Mouse (Mus musculus) kidney, postnatal 0 days (tissue): ENCODE data around the gene Hps5. TPM values are rescaled to one million over a fixed set of nuclear protein-coding genes. Genes with fewer than 3 reads are reported as not detected.
"Not testable (repeated sequence)": the region's sequence is repeated elsewhere in the genome, so short reads cannot be mapped to it uniquely, and the experiment has no call there.

ENCODE experiments used
- ATAC-seq: fragments of 200-750 bp; cut with Nextera tagmentation; replicated peaks from 2 replicates; pipeline ENCODE4 v1.8.0; 2017; ENCODE audit warnings: low read depth, moderate number of reproducible peaks, moderate TSS enrichment, moderate library complexity; ENCODE audit not compliant: low FRiP score
- DNase-seq: peaks from one replicate; pipeline ENCODE4 v3.0.0-alpha.2; 2016; ENCODE audit warnings: low spot score
- H3K27ac ChIP-seq: fragments of 300-500 bp; sonication (generic); 2 replicates; pipeline ENCODE4 v1.5.1; 2014; ENCODE audit warnings: mild to moderate bottlenecking
- H3K27me3 ChIP-seq: fragments of 300-500 bp; sonication (generic); 2 replicates; pipeline ENCODE4 v1.6.1; 2014; ENCODE audit warnings: low read length, mixed read lengths; ENCODE audit not compliant: insufficient read depth
- H3K36me3 ChIP-seq: fragments of 300-500 bp; sonication (generic); 2 replicates; pipeline ENCODE4 v1.6.1; 2014; ENCODE audit warnings: low read length, mixed read lengths; ENCODE audit not compliant: insufficient read depth
- H3K4me1 ChIP-seq: fragments of 300-500 bp; sonication (generic); replicated peaks from 2 replicates; pipeline ENCODE4 v1.6.1; 2014; ENCODE audit warnings: antibody characterized with exemption, low read length, mixed read lengths; ENCODE audit not compliant: insufficient read depth
- H3K4me2 ChIP-seq: fragments of 300-500 bp; sonication (generic); 2 replicates; pipeline ENCODE4 v1.6.1; 2014; ENCODE audit warnings: mild to moderate bottlenecking, low read length, moderate library complexity, mixed read lengths
- H3K4me3 ChIP-seq: fragments of 300-500 bp; sonication (generic); replicated peaks from 2 replicates; pipeline ENCODE4 v1.5.1; 2014; ENCODE audit warnings: low read depth, low read length
- H3K9ac ChIP-seq: fragments of 300-500 bp; sonication (generic); 2 replicates; pipeline ENCODE4 v1.6.1; 2014; ENCODE audit warnings: low read depth, low read length
- H3K9me3 ChIP-seq: fragments of 300-500 bp; sonication (generic); replicated peaks from 2 replicates; pipeline ENCODE4 v1.6.1; 2016; ENCODE audit warnings: low read length, inconsistent platforms, mixed read lengths
- CTCF ChIP-seq: IDR thresholded peaks from 2 replicates; pipeline ENCODE4 v1.5.1; 2016; ENCODE audit warnings: antibody characterized with exemption, low read depth, mild to moderate bottlenecking, moderate library complexity
- WGBS: fragments of 180-500 bp; shearing (Covaris S2); extraction: QIAGEN DNeasy Blood & Tissue Kit; methylation state at CpG from one replicate; pipeline ENCODE4 v1.1.7; 2014; 5-methylcytosine and 5-hydroxymethylcytosine counted together
- polyA plus RNA-seq: library from polyadenylated mRNA; unstranded; fragments of >200 nt; fragmentation: Nextera tagmentation; extraction: Ambion mirVana; gene quantifications from 2 replicates; pipeline ENCODE4 v1.2.1, GENCODE M21; 2015

Hps5 gene
- polyA plus RNA-seq, 1 experiment from 2014 or later = 19.0 TPM

- Histone ChIP-seq H3K4me1 (no peaks in the 10 kb centered on the region), H3K27me3 (no peaks in the 10 kb centered on the region), H3K4me2 (no peak overlapping the region), H3K36me3 (no peaks in the 10 kb centered on the region), H3K4me3 (no peak overlapping the region), H3K9ac (no peak overlapping the region), H3K9me3 (no peaks in the 10 kb centered on the region), H3K27ac (no peak overlapping the region)
- DNase-seq (no peak), ATAC-seq (no peak)
- TF ChIP-seq CTCF = no peak
- 80% methylated on average over 12 of the region's 12 CpGs for WGBS
Measured at GRCm38 (mm10) chr7:46829911-46830310, 34.0 kb upstream of the Hps5 start.

- DNase-seq (no peak), ATAC-seq (0 out of 2 replicates have a peak, but pooled peaks have one; percentile 15)
- Histone ChIP-seq H3K36me3 (peaks cover 7% of the 10 kb centered on the region), H3K9ac (no peak overlapping the region), H3K27ac (peak overlapping the region; percentile 11; the same call in 1 of the 2 replicates), H3K4me1 (no peaks in the 10 kb centered on the region), H3K4me2 (no peak overlapping the region), H3K4me3 (no peak overlapping the region), H3K9me3 (no peaks in the 10 kb centered on the region), H3K27me3 (no peaks in the 10 kb centered on the region)
- TF ChIP-seq CTCF = no peak
- 82% methylated on average over 2 of the region's 2 CpGs for WGBS
Measured at GRCm38 (mm10) chr7:46827803-46828184, 31.9 kb upstream of the Hps5 start.

GRCm38 (mm10) chr7:46827046-46827802 lies 31.4 kb upstream of the Hps5 start:
- Histone ChIP-seq H3K27me3 (no peaks in the 10 kb centered on the region), H3K4me2 (peak overlapping the region; percentile 12; the same call in 1 of the 2 replicates), H3K4me1 (no peaks in the 10 kb centered on the region), H3K9me3 (no peaks in the 10 kb centered on the region), H3K27ac (peak overlapping the region; percentile 11; the same call in 1 of the 2 replicates), H3K4me3 (no peak overlapping the region), H3K36me3 (peaks cover 13% of the 10 kb centered on the region), H3K9ac (no peak overlapping the region)
- DNase-seq (peak; percentile 56), ATAC-seq (peak; percentile 64; the same call in 1 of the 2 replicates)
- 35% methylated on average over 20 of the region's 20 CpGs for WGBS
- peak; percentile 40; the same call in 1 of the 2 replicates for TF ChIP-seq CTCF

GRCm38 (mm10) chr7:46820876-46821632 lies 25.2 kb upstream of the Hps5 start:
- not testable (repeated sequence) for H3K4me2 ChIP-seq, H3K9me3 ChIP-seq, H3K9ac ChIP-seq, H3K27me3 ChIP-seq, H3K4me1 ChIP-seq, H3K4me3 ChIP-seq, ATAC-seq, H3K27ac ChIP-seq, DNase-seq
- 62% methylated on average over 15 of the region's 15 CpGs for WGBS
- peaks cover 36% of the 10 kb centered on the region for H3K36me3 ChIP-seq

- no peaks in the 10 kb centered on the region for H3K9me3 ChIP-seq
- H3K9ac ChIP-seq = no peak overlapping the region
- WGBS = 91% methylated on average over 4 of the region's 4 CpGs
- TF ChIP-seq CTCF = no peak
- no peak overlapping the region for H3K4me2 ChIP-seq
- H3K27me3 ChIP-seq = no peaks in the 10 kb centered on the region
- no peak for DNase-seq
- no peak for ATAC-seq
- H3K27ac ChIP-seq = no peak overlapping the region
- H3K4me1 ChIP-seq = no peaks in the 10 kb centered on the region
- no peak overlapping the region for H3K4me3 ChIP-seq
- H3K36me3 ChIP-seq = peaks cover 53% of the 10 kb centered on the region
Measured at GRCm38 (mm10) chr7:46814012-46814411, 18.1 kb upstream of the Hps5 start.

- Histone ChIP-seq H3K9me3 (no peaks in the 10 kb centered on the region), H3K4me1 (no peaks in the 10 kb centered on the region), H3K9ac (no peak overlapping the region), H3K27me3 (no peaks in the 10 kb centered on the region), H3K27ac (no peak overlapping the region), H3K36me3 (peaks cover 49% of the 10 kb centered on the region), H3K4me2 (no peak overlapping the region), H3K4me3 (no peak overlapping the region)
- no peak for DNase-seq
- TF ChIP-seq CTCF = no peak
- no peak for ATAC-seq
- WGBS = 94% methylated on average over 6 of the region's 6 CpGs
Measured at GRCm38 (mm10) chr7:46810325-46810724, 14.5 kb upstream of the Hps5 start.
